Mouse (Mus musculus): ENCODE measurements at regions not wholly inside any gene's neighbourhood (a gene's known extent, or its start where the extent isn't known, plus 50 kb on each side); places are given as distances from the start of the nearest gene placed in this dataset.

DNA sequence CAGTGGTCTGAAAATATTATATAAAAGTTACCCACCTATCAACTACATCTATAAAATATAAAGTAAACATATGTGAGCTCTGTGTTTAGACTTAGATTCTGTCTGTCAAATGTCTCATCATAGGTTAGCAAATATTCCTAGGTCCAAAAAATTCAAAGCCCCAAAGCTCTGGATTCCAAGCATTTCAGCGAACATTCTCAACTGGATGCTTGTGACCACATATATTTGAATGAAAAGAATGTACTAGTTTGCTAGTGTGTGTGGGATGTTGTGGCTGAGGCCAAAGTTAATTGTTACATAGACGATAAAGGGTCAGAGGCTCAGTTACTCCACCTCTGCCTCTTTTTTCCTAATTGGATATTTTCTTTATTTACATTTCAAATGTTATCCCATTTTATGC, 128.3 kb upstream of the Eya4 start:
- DNase-seq = no peak

DNA sequence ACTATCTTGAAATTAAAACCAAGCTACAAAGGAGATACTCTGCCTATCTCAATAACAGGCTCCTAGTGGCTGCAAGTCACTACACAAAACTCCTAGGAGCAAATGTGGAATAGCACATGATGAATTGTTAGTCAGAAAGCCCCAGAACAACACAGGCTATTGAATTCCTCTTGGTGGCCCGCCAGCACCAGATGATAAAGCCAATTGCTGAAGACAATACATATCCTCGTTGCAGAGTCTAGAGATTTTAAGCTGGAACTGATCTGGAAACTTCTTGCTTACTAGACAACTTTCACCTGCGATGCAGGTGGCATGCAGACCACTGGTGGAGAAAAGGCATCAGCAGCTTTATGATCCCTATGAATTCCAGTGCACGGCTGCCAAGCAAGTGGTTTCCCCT, 126.5 kb upstream of the Eya4 start:
- DNase-seq = peak; percentile 19

DNA sequence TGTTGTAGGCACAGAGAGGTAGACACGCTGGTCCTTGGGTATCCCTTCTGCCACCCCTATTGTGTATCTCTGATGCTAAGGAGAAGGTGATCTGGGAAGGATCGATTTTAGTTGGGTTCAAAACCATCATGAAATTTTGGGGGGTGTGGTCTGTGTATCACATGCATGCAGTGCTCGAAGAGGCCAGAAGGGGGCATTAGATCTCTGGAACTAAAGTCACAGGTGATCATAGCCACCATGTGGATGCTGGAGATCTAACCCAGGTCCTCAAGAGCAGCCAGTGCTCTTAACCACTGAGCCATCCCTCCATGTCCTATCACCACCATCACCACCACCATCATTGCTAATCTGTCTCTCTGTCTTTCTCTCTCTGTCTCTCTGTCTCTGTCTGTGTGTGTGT, 100.4 kb upstream of the Eya4 start:
- no peak for DNase-seq

DNA sequence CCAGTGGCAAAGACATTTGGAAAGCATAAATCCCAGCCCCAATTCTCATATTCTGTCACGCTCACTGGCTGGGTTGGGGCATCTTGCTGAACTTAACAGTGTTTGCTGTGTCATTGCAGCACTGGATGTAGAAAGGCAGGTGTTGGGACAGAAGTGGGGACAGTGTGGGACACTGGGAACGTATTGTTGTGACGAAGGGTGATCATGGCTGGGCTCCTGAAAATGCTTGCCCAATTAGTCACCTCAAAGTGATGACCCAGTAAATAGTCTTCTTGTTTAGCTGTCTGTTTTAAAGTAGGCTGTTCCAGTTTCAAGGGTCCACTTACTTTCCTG, 100.0 kb upstream of the Eya4 start:
- no peak for DNase-seq

DNA sequence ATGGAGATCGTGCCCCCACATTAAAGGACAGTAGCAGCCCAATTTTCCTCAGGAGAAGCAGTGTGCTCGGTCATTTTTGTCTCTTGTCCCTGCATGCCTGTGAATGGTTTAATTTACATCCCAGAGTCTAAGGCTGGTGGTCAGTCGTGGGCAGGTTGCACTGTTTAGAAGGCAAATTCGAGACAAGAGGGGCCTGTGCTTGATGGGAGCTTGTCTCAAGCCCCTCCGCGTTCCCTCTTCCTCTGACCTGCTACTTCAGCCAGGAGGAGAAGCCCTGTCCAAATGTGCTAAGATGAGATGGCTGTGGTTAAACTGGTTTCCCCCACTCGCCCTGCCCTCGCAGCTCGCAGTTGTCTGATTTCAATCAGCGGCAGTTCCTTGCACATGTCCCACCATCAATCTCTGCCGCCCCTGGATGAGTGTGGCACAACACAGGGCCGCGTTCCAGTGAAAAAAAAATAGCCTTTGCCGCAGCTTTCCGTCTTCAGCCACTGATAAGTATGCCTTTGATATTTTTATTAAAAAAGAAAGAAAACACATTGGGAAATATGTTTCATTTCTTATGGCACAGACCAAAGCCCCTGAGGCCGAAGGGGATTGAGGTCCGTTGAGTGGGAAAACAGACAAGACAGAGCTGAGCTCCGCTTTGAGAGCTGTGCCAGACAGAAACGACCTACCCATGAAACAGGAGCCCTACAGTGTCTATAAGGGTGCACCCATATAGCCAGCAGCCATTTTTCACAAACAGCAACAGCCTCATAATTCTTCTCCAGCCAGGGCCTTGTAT, 99.5 kb upstream of the Eya4 start:
- no peak for DNase-seq

DNA sequence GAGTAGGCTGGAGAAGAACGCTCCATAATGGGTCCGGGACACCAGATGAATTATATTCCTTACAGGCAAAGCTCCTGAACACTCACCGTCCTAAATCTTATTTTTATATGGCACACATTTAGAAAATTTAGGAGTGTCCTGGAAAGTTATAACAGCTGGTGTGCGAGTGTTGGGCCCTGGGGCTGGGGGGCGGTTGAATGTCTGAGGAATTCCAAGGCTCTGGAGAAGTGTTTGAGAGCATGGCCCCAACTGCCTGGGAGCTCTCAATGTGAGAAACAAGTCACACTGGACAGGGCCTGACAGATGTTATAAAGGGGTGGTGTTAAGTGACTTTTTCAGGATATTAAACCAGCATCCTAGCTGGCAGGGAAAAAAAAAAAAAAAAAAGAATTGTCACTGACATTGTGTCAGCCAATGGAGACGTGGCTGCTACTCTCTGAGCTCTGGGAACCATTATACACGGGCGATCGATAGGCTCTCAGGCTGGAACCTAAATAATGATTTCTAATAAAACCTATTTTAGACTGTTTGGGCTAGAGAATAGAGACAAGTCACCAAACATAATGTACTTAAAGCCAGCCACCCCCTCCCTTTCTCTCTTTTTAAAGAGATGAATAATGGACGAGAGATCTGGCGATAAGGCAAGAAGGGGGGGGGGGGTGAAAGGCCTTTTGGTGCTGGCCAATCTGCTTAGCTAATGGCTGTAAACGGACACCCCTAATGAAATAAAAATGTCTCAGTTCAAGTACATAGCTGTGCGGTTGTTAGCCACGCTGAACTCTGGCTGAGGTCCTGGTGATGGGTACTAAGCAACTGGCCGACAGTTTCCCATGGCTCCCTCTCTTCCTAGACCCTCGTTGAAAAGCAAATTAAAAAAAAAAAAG, 98.6 kb upstream of the Eya4 start:
- DNase-seq = no peak

DNA sequence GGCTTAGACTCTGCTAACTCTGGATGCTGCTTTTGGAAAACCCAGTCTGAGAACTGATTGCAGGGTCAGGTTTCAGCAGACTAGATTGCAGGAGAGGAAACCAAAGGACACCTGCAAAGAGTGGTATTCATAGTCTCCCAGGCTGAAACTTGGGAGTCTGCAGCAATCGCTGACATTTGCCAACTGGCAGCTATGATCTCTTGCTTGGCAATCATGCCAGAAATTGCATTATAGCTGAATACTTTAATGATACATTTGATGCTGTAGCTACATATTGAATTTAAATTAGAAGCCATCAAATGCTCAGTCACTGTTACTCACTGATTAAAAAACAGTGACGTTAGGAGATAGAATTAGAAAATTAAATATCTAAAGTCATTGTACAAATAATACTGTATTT, 79.8 kb upstream of the Eya4 start:
- DNase-seq = no peak

DNA sequence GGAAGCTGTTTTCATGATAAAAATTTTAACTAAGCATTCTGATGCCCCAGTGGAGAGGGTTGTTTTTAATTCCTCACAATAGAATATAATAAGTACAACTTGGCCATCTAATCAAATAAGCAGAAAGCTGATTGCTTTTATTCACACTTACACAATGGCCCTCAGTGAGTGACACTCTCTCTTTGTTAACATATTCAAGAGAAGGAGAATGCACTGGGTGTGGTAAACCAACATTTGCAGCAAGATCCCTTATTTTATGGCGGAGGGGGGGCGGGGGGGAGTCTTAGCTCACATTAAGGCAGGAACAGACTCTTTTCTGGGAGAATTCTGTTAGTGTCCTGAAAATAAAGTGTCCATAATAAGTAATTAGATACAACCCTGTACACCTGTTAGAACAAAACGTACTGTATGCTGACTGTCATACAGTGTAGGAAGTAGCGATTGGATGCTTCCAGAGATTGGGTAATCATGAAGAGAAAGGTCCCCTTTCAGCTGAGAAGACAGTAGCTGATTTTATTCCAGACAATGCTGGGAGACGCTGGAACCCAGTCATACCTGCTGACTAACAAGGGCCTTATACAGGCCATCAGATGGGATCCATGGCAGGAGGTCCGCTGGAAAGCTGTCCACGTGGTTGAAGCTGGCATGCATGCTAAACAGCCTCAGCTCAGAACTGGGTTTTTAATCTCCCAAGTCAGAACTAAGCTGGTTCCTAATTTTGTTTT, 63.4 kb upstream of the Eya4 start:
- DNase-seq = peak; percentile 13

DNA sequence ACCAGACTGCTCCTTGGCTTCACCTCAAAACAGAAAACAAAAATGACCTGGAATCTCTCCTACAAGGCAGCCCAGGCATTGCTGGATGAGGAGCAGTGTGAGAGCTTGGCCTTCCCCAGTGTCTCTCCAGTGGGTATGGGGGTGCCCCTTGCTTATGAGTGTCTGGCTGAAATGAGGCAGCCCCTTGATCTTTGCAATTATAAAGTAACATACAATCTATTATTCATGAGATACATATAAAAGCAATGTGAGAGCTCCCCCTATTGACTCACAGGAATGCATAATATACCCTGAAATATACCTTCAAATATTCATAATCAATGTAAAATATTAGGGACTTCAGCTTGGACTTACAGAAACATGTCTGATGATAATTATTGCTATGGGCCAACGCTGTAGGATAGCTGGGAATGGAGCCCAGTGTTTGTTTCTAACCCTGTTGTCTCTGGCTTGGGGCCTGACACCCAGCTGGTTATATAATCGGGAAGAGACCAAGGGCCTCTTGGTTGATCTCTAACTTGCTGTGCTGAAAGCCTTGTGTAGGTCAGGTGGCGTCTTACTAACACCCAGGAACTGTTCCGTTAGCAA, 52.9 kb upstream of the Eya4 start:
- no peak for DNase-seq

Data from right cerebral cortex, adult 18-20 months (tissue).